Mouse (Mus musculus) gastrocnemius, postnatal 4 days (tissue): ENCODE results near the gene Prpf18. TPM values are rescaled to one million over a fixed set of nuclear protein-coding genes. Genes with fewer than 3 reads are reported as not detected.

Experiments used
- DNase-seq, 2 experiments: peaks; one replicate each; pipeline ENCODE4 v3.0.0; 2021 to 2022; ENCODE audit warnings: low spot score in 2 of 2, mixed read lengths in 2 of 2
- total RNA-seq, 2 experiments: library from RNA; stranded (reverse); gene quantifications; 2 replicates each; pipeline ENCODE4 v1.2.3; 2021

Gene Prpf18
- total RNA-seq, 2 experiments from 2014 or later = 31.2 to 39.1 TPM

DNA sequence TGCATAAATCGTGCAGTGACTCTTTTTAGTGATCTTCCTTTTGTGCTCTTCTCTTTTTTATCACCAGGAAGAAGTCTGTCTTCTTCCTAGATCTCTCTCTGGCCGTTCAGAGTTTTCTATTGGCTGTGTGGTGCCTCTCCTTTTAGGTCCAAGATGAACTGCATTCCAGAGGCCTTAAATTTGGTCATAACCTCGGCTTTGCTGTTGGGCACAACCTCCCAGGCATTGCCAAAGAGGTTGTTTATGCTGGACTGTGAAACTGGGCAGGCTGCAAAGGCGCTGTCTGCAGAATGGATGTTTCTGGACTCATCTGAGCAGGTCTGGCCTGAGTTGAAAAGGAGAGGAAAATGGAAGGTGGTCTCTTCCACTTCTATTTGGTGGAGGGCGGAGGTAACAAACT is 73.6 kb downstream of the Prpf18 start:
- no peak for DNase-seq

DNA sequence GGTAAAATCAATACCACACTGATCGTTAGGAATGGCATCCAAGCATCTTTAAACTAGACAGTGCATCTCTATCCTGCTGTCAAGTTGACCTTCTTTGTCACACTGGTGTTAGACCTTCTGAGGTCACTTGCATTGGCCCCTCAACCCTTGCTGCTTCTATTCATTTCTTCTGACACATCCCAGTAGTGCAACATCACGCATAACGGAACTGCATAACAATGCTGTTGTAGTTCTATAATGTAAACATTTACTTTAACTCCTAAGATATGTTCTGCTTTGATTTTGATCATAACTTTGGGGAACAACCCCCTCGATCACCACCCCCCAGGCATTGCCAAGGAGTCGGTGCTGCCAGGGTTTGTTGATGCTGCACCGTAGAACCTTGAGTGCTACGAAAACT is 75.9 kb downstream of the Prpf18 start:
- no peak for DNase-seq

GRCm38 (mm10) chr2:4575163-4575562 is 76.8 kb downstream of the Prpf18 start:
- DNase-seq = no peak

GRCm38 (mm10) chr2:4574251-4574650 is 77.7 kb downstream of the Prpf18 start:
- no peak for DNase-seq

GRCm38 (mm10) chr2:4573386-4573785 is 78.5 kb downstream of the Prpf18 start:
- no peak for DNase-seq

DNA sequence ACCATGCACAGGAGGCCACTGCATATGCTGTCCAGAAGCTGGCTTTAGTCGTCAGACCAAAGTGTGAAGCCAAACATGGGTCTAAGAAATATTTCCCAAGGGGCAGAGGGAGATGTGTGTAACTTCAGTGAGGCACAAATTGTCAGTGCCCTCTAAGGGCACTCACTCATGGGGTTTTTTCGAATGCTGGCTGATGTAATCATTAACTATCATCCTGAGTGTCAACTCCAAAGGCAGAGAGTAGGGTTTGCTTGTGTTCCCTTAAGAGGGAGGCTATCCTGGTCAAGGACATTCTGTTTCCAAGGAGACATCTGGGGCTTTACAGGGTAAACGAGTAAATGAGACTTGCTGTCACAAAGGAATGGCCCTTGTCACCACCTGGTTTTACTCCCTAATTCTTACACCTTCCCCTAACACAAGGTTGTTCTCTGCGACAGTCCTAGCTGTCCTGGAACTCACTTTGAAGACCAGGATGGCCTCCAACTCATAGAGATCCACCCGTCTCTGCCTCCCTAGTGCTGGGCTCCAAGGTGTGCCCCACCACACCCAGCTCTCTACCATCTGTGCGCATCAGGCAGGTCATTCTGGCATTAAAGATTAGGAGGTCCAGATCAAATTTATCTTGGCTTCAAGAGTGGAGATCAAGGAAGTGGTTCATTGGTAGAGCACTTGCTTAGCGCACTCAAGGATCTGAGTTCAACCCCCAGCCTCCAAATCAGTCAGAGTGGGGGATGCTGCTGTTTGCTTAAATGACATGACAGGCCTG is 79.2 kb downstream of the Prpf18 start:
- DNase-seq = no peak

Other genes with a start within 250 kb of the Prpf18 start
- 1 to 10 TPM; 2.6 to 2.7 TPM for gene Bend7, start 65.7 kb upstream of the Prpf18 start, total RNA-seq
- gene Sephs1, start 229.5 kb upstream of the Prpf18 start, total RNA-seq = 10 to 100 TPM; 38.9 to 39.9 TPM